Mouse (Mus musculus) adrenal gland, postnatal 36 days (tissue): ENCODE data around the gene Wasl. TPM values are rescaled to one million over a fixed set of nuclear protein-coding genes. Genes with fewer than 3 reads are reported as not detected.

Experiments
- total RNA-seq, 2 experiments: library from RNA; stranded (reverse); gene quantifications; 2 replicates each; pipeline ENCODE4 v1.2.3; 2021

Wasl gene
- total RNA-seq, 2 experiments from 2014 or later: 57.7 to 70.4 TPM

Other genes with a start within 250 kb of the Wasl start
- under 1 TPM; 0.13 to 0.20 TPM for gene Iqub, start 149.9 kb downstream of the Wasl start, total RNA-seq
- gene Ndufa5, start 137.0 kb downstream of the Wasl start, total RNA-seq: 100 to 1,000 TPM; 301 to 329 TPM
- gene Asb15, start 136.9 kb downstream of the Wasl start, total RNA-seq: not detected
- gene Lmod2, start 67.2 kb downstream of the Wasl start, total RNA-seq: under 1 TPM in 1 of 2 experiments, not detected in 1; 0.26 TPM
- not detected for gene Hyal6, start 68.2 kb upstream of the Wasl start, total RNA-seq
- not detected for gene Hyal4, start 83.3 kb upstream of the Wasl start, total RNA-seq
- gene Spam1, start 126.2 kb upstream of the Wasl start, total RNA-seq: not detected
- not detected for gene Hyal5, start 193.0 kb upstream of the Wasl start, total RNA-seq